Mouse (Mus musculus) right cerebral cortex, adult 2 months (tissue): ENCODE data around the gene Pctp.
A peak's percentile ranks its signal among the peaks of the same experiment; 100 is the strongest.

Experiments used
- DNase-seq, 2 experiments: peaks; one replicate each; pipeline ENCODE4 v3.0.0; 2021 to 2022; ENCODE audit warnings: low spot score in 2 of 2

Gene Pctp

GRCm38 (mm10) chr11:90007791-90008531 is 5.3 kb upstream of the Pctp start:
- no peak for DNase-seq

- no peak for DNase-seq
These were observed 3.4 kb upstream of the Pctp start for GRCm38 (mm10) chr11:90006111-90006510.

- DNase-seq, result no peak
These were observed 692 bp upstream of the Pctp start for GRCm38 (mm10) chr11:90003386-90003785.

- no peak for DNase-seq
These were observed 274 bp upstream of the Pctp start for GRCm38 (mm10) chr11:90002987-90003348.

- DNase-seq, result no peak
These were observed 1.1 kb downstream of the Pctp start for GRCm38 (mm10) chr11:90001396-90002230.

GRCm38 (mm10) chr11:90000666-90001065 is 2.0 kb downstream of the Pctp start:
- DNase-seq, result no peak

- DNase-seq, result no peak
These were observed 3.5 kb downstream of the Pctp start for GRCm38 (mm10) chr11:89998996-89999770.

GRCm38 (mm10) chr11:89996856-89997255 is 5.8 kb downstream of the Pctp start:
- no peak for DNase-seq

GRCm38 (mm10) chr11:89996406-89996805 is 6.3 kb downstream of the Pctp start:
- DNase-seq, result no peak

- DNase-seq, result no peak
These were observed 7.1 kb downstream of the Pctp start for GRCm38 (mm10) chr11:89995596-89995995.

GRCm38 (mm10) chr11:89994706-89995105 is 8.0 kb downstream of the Pctp start:
- DNase-seq, result no peak

- no peak for DNase-seq
These were observed 11.0 kb downstream of the Pctp start for GRCm38 (mm10) chr11:89991661-89992060.

GRCm38 (mm10) chr11:89988936-89989589 is 13.6 kb downstream of the Pctp start:
- DNase-seq, result peak; percentile 69 to 79

- no peak for DNase-seq
These were observed 16.2 kb downstream of the Pctp start for GRCm38 (mm10) chr11:89986516-89986915.

GRCm38 (mm10) chr11:89985200-89986187 is 17.2 kb downstream of the Pctp start:
- no peak for DNase-seq

GRCm38 (mm10) chr11:89984436-89984835 is 18.3 kb downstream of the Pctp start:
- no peak for DNase-seq

- DNase-seq, result no peak
These were observed 19.8 kb downstream of the Pctp start for GRCm38 (mm10) chr11:89982918-89983317.

GRCm38 (mm10) chr11:89980106-89980505 is 22.6 kb downstream of the Pctp start:
- no peak for DNase-seq

GRCm38 (mm10) chr11:89978914-89979818 is 23.5 kb downstream of the Pctp start:
- DNase-seq, result no peak
